Mouse (Mus musculus) retina, postnatal 7 days (tissue): ENCODE measurements around the gene Myo3a.

ENCODE experiments used
- DNase-seq: peaks from one replicate; pipeline ENCODE4 v3.0.0-alpha.2; 2012; ENCODE audit warnings: low read depth, low spot score

Gene Myo3a

GRCm38 (mm10) chr2:22620978-22621827 lies 393.9 kb downstream of the Myo3a start:
- no peak for DNase-seq

GRCm38 (mm10) chr2:22621828-22622731 lies 394.8 kb downstream of the Myo3a start, which contains the start of gene Gad2:
Gene Gad2 (plus strand): TSS chr2:22622205.
- DNase-seq: no peak

GRCm38 (mm10) chr2:22623111-22624070 lies 396.1 kb downstream of the Myo3a start:
- no peak for DNase-seq

- no peak for DNase-seq
Observed at GRCm38 (mm10) chr2:22624188-22624975, 397.1 kb downstream of the Myo3a start.

- DNase-seq: no peak
Observed at GRCm38 (mm10) chr2:22625096-22625960, 398.0 kb downstream of the Myo3a start.

GRCm38 (mm10) chr2:22627147-22627666 lies 399.9 kb downstream of the Myo3a start:
- DNase-seq: no peak

GRCm38 (mm10) chr2:22627819-22628432 lies 400.6 kb downstream of the Myo3a start:
- no peak for DNase-seq

GRCm38 (mm10) chr2:22634766-22635165 lies 407.5 kb downstream of the Myo3a start:
- no peak for DNase-seq

- DNase-seq: no peak
Observed at GRCm38 (mm10) chr2:22646134-22646533, 418.8 kb downstream of the Myo3a start.

GRCm38 (mm10) chr2:22648394-22648793 lies 421.1 kb downstream of the Myo3a start:
- DNase-seq: no peak

GRCm38 (mm10) chr2:22651826-22652225 lies 424.5 kb downstream of the Myo3a start:
- DNase-seq: no peak

- no peak for DNase-seq
Observed at GRCm38 (mm10) chr2:22663731-22664130, 436.4 kb downstream of the Myo3a start.
